Mouse (Mus musculus): ENCODE results near the gene Rasa3.

The Rasa3 gene

DNA sequence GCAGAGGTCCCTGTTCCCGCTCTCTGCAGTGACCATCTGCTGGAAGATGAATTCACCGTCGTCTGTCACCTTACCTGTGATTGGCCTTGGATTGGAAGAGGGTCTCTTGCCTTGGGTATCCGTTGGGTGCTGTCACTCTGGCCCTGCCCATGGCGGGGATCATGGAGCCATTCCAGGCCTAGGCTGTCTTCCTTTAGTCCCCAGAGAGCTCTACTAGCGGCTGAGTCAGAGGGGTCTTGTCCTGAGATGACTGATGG, 125.9 kb downstream of the Rasa3 start:
- no peak for DNase-seq (ENCODE audit: low spot score in 2 of 2)

DNA sequence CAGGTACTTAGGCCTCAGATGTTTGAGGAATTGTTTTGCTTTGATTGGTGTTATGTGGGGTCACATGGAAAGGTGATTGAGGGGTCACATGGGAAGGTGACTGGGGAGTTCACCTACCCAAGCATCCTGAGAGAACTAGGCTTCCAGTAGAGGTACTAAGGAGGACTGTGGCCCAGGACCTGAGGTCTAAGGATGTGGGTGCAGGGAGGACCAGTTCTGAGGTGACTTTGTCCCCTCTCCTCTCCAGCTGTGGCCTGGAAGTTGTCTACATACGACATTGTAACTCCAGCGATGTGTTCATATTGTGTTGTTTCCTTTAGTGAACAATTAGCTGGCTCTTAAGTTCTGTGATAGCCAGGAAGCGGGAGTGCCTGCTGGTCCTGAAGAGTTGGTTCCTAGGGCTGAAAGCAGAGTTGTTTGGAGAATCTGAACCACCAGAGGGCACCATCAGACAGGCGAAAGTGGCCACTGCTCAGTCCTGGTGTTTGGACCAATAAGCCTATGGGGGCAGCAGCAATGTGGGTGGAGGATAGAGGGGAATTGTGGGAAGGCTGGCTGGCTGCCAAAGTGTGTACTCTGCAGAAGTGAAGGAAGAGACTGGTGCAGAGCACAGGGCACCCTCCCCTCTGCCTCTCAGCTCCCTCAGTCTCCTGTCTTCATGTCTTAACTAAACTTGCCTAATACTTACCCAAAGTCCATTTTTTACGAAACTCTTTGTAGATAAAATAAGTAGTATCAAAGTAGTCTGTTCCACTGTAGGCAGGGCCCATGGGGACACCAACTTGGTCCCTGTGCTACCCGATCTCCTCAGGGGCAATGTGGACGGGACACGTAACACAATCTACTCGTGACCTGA, 126.5 kb downstream of the Rasa3 start:
- peak; percentile 91 to 93 for DNase-seq (ENCODE audit: low spot score in 2 of 2)

DNA sequence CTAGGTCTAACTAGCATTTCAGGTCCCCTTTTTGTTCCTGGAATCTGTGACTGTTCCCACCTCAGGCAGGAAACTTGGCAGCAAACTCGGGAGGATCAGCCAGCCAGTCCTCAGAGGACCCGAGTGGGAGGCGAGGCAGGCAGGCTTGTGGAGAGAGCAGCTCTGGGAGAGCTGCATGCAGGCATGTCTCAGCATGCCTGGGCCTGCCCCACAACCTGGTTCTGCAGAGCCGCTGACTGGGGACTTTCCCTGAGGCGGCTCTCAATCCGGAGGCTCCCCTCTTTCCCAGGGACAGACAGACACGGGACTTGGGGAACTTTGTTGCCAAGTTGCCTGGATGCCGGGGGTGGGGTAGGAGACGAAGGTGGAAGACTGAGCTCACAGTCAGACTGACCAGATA, 128.6 kb downstream of the Rasa3 start:
- DNase-seq (ENCODE audit: low spot score in 2 of 2), result peak; percentile 82

DNA sequence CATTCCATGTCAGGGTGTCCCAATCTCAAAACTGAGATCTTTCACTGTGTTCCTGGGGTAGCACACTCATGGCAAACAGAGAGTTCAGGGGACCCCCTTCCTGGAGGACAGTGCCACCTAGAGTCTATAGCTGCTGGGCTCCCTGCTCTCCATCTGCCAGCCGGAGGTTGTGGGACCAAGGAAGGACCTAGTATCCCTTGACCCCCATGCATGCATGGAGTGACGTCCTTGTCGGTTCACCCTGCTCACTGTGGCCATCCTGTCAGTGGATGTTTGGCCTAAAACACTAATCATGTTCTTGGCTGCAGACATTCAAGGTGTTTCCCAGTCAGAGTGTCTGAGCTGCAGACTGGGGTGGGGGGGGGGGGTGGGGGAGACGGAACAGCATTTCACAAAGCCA, 129.2 kb downstream of the Rasa3 start:
- peak; percentile 54 to 59 for DNase-seq (ENCODE audit: low spot score in 2 of 2)

DNA sequence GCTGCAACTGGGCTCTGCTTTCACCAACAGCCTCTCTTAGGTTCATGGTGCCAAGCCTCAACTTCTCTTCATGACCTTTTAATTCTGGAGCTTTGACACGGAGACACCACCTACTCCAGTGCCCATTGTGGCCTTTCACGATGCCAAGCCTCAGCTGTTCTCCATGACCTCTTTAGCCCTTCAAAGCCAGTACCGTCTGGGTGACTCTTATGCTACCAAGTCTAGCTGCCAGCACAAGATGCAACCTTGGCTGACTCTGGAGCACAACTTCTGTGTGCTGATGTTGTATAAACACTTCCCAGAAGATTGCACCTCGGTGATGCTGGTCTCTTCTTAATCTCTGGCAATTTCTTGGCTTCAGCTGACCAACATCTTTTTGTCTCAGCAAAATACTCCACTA, 131.0 kb downstream of the Rasa3 start:
- no peak for DNase-seq (ENCODE audit: low spot score in 2 of 2)

DNA sequence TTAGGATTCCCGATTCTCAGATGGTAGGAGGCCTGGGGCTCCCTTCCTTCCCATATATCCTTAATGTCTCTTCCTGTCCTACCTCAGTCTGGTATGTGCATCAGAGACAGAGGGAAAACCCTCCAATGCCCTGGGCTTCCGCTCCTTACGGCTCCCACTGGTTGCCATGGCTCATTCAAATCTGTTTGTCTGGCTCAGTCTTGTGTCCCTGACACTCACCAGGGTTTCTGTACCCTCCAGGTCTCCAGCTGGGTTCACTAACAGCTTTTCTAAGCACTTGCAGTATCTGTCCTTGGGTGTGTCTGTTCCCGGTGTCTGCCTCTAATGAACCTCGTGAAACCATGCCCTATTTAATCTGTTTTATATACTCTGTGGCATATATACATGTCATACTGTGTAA, 135.9 kb downstream of the Rasa3 start:
- no peak for DNase-seq (ENCODE audit: low spot score in 2 of 2)

DNA sequence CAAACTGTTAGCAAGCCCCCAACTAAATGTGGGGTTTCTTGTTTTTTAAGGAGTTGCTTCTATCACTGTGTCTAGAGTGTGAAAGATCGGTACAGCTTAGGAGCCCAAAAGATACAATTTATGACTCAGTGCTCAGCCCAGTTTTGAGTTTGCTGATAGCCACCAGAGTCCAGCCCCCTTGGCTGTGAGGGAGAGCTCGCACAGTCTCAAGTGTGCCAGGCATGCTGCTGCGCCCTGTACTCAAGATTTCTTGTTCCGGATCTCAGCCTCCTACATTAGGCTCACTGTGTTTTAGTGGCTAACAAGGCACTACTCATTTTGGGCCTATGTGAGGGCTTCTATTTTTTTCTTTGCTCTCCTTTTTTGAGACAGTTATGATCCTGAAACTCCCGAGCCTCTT, 137.3 kb downstream of the Rasa3 start:
- DNase-seq (ENCODE audit: low spot score in 2 of 2), result no peak

DNA sequence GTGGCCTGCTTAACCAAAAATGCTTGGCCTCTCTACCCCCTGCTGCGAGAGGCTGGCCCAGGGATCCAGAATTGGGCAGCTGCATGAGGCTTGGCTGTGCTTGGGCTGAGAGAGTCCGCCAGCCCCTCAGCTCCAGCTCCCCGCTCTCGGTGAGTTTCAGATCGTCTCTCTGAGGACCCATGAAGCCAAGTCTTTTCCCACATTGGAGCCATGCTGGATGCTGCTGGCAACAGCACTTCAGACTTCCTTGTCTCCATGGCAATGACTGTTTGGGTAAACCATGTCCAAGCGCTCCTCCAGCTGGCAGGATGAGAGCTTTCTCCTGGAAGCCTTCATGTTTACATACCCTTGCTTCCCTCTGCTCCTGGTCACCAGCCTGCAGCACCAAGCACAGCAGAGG, 138.6 kb downstream of the Rasa3 start:
- DNase-seq (ENCODE audit: low spot score in 2 of 2), result peak; percentile 81 to 85

DNA sequence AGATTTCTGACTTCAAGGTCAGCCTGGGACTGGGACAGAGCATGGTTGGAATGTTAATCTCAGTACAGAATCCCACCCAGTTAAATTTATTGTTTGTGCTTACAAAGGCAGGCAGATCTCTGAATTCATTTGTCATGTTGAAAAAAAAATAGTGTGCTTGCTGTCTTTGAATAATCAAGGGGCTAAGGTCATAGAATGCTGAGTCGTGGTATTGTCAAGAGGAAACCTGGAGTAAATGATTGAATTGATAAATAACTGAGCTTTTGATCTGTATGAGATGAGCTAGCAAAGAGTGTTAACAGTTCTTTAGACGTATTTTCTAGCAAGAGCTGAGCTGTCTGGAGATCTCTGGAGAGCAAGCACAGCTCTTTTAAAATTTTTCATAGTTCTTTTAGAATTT, 140.3 kb downstream of the Rasa3 start:
- DNase-seq (ENCODE audit: low spot score in 2 of 2), result no peak

DNA sequence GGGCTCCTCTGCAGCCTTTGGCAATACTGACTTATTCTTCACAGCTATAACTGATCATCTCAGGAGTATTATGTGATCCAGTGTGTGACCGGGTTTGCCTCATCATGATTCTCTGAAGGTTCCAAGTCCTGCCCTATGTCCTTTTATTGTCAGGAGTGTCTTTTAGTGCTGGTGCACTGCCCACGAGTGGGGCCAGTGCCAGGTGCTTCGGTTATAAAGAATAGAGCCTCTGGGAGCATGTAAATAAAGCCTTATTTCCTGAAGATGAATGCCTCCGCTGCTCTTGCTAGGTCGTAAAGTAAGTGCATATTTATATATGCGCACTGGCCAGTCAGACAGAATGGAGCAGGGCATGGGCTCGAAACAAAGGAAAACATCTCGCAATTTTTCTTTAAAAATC, 144.3 kb downstream of the Rasa3 start:
- DNase-seq (ENCODE audit: low spot score in 2 of 2), result no peak

DNA sequence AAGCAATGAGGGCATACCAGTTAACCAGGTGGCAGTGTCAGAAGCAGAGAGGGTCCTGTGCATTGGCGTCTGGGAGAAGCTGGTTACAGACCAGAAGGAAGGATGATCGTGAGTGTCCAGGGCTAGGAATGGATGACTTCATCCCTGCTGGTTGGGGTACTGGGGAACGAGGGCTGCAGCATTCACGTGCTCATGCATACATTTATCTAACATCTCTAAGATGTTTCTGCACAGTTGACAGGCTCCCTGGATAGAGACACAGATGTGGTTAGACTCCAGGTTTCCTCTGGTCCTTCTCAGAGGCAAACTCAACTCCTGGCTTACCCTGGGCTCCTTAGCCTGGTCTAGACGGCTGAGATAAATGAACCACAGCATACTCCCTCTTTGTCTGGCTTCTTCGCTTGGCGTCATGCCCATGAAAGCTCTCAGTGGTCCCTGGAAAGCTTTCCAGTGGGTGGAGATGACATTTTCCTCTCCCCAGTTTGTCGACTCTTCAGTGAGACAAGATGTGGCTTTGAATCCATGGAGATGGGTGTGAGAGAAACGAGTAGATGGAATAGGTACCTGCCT, 145.7 kb downstream of the Rasa3 start:
- DNase-seq (ENCODE audit: low spot score in 2 of 2), result no peak

DNA sequence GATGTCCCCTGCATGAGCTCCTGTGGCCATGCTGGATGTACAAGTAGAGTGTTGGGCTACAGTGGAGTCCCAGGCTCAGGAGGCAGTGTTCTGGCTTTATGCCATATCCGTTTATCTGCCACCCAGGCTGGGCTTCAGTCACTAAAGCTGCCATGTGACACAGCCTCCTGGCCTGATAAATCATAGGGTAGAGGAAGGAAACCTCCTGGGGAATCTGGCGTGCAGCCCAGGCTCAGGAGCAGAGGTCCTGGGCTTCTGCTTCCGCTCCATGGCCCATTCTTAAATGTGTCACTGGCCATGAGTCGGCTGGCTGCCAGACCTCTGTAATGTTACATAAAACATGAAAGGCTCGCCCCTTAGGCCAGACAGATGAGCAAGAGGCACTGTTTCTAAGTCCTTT, 146.5 kb downstream of the Rasa3 start:
- peak; percentile 95 to 97 for DNase-seq (ENCODE audit: low spot score in 2 of 2)

DNA sequence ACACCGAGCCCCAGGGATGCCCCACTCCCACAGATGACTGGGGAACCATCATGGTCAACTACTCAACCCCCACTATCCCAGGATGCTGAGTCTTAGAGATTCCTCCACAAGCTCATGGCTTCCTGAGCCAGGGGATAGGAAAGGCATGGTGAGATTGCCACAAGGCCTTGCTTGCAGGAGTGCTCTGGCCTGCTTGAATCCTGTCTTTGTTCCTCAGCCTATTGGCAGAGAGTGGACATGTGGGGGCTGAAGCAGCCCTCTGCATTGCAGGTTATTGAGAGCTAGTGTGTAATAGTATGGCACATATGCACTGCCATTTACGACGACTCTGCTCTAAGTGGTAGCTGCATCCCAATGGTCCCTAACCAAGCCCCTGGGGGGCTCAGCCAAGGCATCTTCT, 147.0 kb downstream of the Rasa3 start:
- DNase-seq (ENCODE audit: low spot score in 2 of 2), result no peak

DNA sequence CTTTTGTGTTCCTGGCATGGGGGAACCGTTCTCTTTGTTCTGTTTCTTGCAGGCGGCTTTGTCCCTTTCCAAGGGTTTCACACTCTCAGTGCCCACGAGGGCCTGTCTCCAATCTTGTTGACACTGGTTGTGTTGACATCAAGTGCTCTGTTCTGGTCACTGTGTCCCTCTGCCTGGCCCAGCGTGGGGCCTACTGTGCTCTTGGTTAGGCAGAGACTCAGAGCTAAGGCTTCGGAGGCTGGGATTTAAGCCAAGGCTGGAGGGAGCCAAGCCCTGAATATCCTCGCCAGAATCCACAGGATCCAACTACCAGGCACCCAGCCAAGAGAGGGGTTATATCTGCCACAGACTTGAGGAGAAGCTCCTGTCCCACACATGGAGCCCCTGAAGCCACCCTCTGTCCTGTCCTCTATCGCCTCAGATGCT, 147.5 kb downstream of the Rasa3 start:
- DNase-seq (ENCODE audit: low spot score in 2 of 2), result peak; percentile 89 to 91

DNA sequence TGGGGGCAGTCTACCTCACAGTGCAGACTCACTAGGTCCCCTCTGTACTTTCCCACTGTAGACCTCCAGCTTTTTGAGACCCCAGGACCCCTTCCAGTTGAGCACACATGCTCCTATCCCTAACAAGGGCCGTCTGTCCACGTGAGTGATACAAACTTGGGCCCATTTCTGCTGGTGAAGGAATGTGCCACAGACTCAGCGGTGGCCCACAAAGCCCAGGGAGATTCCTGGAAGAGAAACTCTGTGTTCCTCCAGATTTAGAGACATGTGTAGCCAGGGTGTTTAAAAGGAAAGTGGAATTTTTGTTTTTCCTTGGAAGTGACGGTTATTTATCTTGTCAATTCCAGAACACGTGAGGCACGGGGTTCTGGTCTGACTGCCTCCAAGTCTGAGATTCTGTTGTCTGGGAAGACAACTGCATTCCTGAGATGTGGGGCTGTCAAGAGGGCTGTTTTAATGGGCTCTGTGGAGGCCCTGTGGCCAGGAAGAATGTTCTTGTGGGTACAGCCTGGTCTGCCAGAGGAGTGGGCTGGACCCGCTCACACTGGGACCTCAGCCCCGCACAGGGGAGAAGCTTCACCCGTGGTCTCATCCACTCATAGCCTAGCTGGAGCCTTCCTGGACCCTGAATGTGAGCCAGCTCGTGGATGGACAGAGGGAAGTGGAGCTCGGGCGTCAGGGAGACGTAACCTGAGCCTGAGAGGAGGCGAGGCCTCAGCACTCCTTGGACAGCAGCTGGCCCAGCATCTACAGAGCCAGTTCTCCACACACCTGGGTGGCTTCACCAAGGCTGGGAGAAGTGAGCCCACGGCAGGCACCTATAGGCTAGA, 148.2 kb downstream of the Rasa3 start:
- DNase-seq (ENCODE audit: low spot score in 2 of 2), result peak; percentile 33 to 43

DNA sequence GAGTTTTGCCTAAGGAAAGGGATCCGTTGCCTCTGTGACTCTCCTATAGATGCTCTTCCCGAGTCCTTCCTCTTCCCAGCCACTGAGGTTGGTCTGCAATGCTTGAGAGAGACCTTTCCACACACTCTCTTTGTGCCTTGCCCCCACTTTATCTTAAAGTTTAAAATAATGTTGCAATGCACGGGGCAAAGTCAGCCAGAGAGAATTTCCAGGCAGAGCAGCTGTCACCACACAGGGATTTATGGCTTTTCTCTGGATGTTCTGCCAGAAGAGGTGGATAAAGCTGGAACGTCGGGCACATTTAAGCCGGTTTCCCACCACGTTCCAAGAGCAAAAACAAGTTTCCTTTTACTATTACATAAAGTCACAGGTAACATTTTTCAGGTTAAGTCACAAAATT, 156.0 kb downstream of the Rasa3 start:
- DNase-seq (ENCODE audit: low spot score in 2 of 2), result no peak

DNA sequence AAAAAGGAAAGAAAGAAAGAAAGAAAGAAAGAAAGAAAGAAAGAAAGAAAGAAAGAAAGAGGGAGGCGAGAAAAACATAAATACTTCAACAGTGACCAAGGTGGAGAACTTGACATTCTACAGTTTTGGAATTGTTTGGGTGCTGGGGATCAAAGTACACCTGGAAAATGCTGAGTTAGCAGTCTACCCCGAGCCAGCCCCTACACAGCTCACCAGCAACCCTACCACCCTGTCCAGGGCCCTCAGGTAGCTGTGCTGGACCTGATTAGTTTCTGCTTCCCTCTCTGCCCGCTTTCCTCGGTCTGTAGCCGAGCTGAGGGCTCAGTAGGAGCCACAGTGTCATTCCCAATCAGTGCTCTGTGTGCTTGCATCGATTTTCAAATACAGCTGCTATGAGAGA, 157.1 kb downstream of the Rasa3 start:
- no peak for DNase-seq (ENCODE audit: low spot score in 2 of 2)

DNA sequence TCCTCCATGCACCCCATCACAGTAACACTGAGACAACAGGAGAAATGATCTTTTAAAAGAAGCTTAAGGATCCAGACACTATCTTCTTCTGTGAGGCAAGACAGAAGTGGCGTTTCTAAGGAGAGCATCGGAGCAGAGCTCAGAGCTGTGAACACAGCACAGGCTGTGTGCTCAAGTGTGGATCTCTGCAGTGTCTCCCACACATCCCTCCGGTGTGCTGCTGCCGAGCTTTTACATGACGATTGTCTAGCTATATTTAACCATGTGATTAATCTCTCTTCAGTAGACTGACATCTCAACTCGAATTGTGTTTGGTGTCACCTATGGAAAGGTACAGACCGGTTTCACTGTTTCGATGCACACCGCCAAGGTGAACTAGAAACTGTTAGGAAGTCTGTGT, 157.9 kb downstream of the Rasa3 start:
- no peak for DNase-seq (ENCODE audit: low spot score in 2 of 2)

DNA sequence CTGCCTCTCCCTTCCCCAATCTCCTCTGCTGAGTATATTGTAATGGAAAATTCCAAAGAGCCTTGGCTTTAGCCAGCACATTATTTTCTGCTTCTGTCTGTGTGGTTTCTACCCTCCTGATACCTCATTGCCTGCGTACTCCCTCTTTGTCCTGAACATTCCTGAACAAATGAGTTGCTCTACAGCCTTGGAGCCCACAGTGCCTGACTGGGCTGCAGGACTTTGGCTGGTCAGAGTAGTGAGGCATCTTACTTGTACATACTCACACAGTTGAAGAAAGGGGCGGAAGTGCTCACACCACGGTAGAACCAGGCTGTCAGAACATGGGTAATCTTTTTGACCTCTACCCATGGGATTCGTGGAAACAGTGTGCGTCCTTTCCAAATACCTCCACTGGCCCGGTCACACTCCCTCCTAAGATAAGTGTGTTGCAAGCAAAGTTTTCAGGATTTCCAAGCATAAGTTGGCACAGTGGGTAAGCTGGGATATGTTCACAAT, 160.1 kb downstream of the Rasa3 start:
- no peak for DNase-seq (ENCODE audit: low spot score in 2 of 2)

Data from heart, adult 9 months (tissue).